Mouse (Mus musculus) liver, embryonic 11.5 days (tissue): Measurements from ENCODE around the gene Ccnd1. TPM values are rescaled to one million over a fixed set of nuclear protein-coding genes. Genes with fewer than 3 reads are reported as not detected.

ENCODE experiments used
- ATAC-seq: fragments of 200-750 bp; cut with Nextera tagmentation; replicated peaks from 2 replicates; pipeline ENCODE4 v1.8.0; 2017; ENCODE audit warnings: moderate number of reproducible peaks, mild to moderate bottlenecking, moderate TSS enrichment, moderate library complexity; ENCODE audit not compliant: low FRiP score
- DNase-seq: peaks from one replicate; pipeline ENCODE4 v3.0.0-alpha.2; 2017; ENCODE audit warnings: low spot score
- H3K27ac ChIP-seq: fragments of 300-500 bp; sonication (generic); 2 replicates; pipeline ENCODE4 v1.5.1; 2014; ENCODE audit warnings: mild to moderate bottlenecking, low read depth, low read length, control low read depth
- H3K27me3 ChIP-seq: fragments of 300-500 bp; sonication (generic); replicated peaks from 2 replicates; pipeline ENCODE4 v1.6.1; 2014; ENCODE audit warnings: low read length, mixed read lengths; ENCODE audit not compliant: control insufficient read depth, insufficient read depth
- H3K36me3 ChIP-seq: fragments of 300-500 bp; sonication (generic); 2 replicates; pipeline ENCODE4 v1.6.1; 2014; ENCODE audit warnings: mild to moderate bottlenecking, low read length, moderate library complexity, mixed read lengths; ENCODE audit not compliant: control insufficient read depth, insufficient read depth
- H3K4me1 ChIP-seq: fragments of 300-500 bp; sonication (generic); replicated peaks from 2 replicates; pipeline ENCODE4 v1.6.1; 2014; ENCODE audit warnings: low read length, mixed read lengths; ENCODE audit not compliant: control insufficient read depth, insufficient read depth
- H3K4me2 ChIP-seq: fragments of 300-500 bp; sonication (generic); 2 replicates; pipeline ENCODE4 v1.6.1; 2014; ENCODE audit warnings: mild to moderate bottlenecking, control low read depth, moderate library complexity
- H3K4me3 ChIP-seq: fragments of 300-500 bp; sonication (generic); 2 replicates; pipeline ENCODE4 v1.5.1; 2014; ENCODE audit warnings: low read depth, low read length, control low read depth
- H3K9ac ChIP-seq: fragments of 300-500 bp; sonication (generic); 2 replicates; pipeline ENCODE4 v1.6.1; 2014; ENCODE audit warnings: low read depth, low read length, control low read depth
- H3K9me3 ChIP-seq: fragments of 300-500 bp; sonication (generic); 2 replicates; pipeline ENCODE4 v1.6.1; 2016; ENCODE audit warnings: low read length, inconsistent platforms, mixed read lengths; ENCODE audit not compliant: control insufficient read depth
- WGBS: fragments of 180-500 bp; shearing (Covaris S2); extraction: QIAGEN DNeasy Blood & Tissue Kit; methylation state at CpG from one replicate; pipeline ENCODE4 v1.1.7; 2014; 5-methylcytosine and 5-hydroxymethylcytosine counted together
- polyA plus RNA-seq: library from polyadenylated mRNA; unstranded; fragments of >200 nt; fragmentation: Nextera tagmentation; extraction: Ambion mirVana; gene quantifications from 2 replicates; pipeline ENCODE4 v1.2.1, GENCODE M21; 2014

Gene Ccnd1
- polyA plus RNA-seq, 1 experiment from 2014 or later: 69.2 TPM

- WGBS: 86% methylated on average over 4 of the region's 4 CpGs
- Histone ChIP-seq H3K4me1 (no peaks in the 10 kb centered on the region; the same call in 1 of the 2 replicates), H3K9ac (no peak overlapping the region), H3K4me2 (no peak overlapping the region), H3K4me3 (no peak overlapping the region), H3K9me3 (no peaks in the 10 kb centered on the region), H3K27me3 (peaks cover 41% of the 10 kb centered on the region), H3K27ac (no peak overlapping the region), H3K36me3 (peaks cover 5% of the 10 kb centered on the region; the same call in 1 of the 2 replicates)
- ATAC-seq: no peak
- DNase-seq: no peak
Observed at GRCm38 (mm10) chr7:144936311-144936880, 3.3 kb downstream of the Ccnd1 start.

DNA sequence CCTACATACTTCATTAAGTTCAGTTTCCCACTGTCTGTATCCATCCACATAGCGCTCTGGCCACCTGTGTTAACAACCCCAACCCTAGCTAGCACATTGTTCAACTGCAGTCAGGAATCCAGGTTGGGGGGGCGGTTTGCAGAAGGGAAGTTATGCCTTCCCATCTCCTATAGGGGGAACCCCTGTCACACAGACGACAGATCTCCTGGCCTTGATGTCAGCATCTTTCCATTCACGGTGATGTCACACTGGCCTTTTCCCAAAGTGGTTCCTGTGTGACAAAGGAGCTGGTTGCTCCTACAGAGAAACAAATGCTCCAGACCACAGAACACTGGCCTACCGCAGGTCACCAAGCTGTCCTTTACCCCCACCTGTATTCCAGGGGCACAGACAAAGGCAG, 4.2 kb downstream of the Ccnd1 start:
- 66% methylated on average over 5 of the region's 5 CpGs for WGBS
- no peak overlapping the region for H3K27ac ChIP-seq
- H3K36me3 ChIP-seq: peaks cover 5% of the 10 kb centered on the region; the same call in 1 of the 2 replicates
- H3K4me2 ChIP-seq: no peak overlapping the region
- ATAC-seq: no peak
- H3K9ac ChIP-seq: no peak overlapping the region
- DNase-seq: no peak
- H3K27me3 ChIP-seq: peaks cover 33% of the 10 kb centered on the region
- no peaks in the 10 kb centered on the region for H3K9me3 ChIP-seq
- no peak overlapping the region for H3K4me3 ChIP-seq
- H3K4me1 ChIP-seq: no peaks in the 10 kb centered on the region; the same call in 1 of the 2 replicates

DNA sequence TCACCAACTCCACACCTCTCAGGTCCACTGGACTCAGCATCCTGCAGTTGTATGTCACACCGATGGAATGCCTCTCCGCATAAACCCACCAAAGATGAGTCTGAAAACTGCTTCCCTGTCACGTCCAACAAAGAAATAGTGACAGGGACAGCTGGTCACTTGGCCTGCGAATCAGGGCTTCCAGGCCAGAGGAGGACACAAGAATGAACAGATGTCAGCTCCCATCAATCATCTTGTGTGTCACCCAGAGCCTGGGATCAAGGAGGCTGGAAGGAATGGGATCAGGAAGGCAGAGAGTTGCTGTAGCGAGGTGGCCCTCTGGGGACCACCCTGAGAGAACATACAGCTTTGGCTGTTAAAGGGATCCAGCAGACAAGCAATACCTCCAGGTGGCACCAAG, 4.8 kb downstream of the Ccnd1 start:
- H3K4me2 ChIP-seq: no peak overlapping the region
- no peak for ATAC-seq
- no peak overlapping the region for H3K27ac ChIP-seq
- WGBS: 82% methylated on average over 5 of the region's 5 CpGs
- no peak overlapping the region for H3K9ac ChIP-seq
- peaks cover 9% of the 10 kb centered on the region; the same call in 1 of the 2 replicates for H3K36me3 ChIP-seq
- no peak overlapping the region for H3K4me3 ChIP-seq
- H3K9me3 ChIP-seq: no peaks in the 10 kb centered on the region
- peaks cover 26% of the 10 kb centered on the region for H3K27me3 ChIP-seq
- no peak for DNase-seq
- H3K4me1 ChIP-seq: no peaks in the 10 kb centered on the region; the same call in 1 of the 2 replicates

DNA sequence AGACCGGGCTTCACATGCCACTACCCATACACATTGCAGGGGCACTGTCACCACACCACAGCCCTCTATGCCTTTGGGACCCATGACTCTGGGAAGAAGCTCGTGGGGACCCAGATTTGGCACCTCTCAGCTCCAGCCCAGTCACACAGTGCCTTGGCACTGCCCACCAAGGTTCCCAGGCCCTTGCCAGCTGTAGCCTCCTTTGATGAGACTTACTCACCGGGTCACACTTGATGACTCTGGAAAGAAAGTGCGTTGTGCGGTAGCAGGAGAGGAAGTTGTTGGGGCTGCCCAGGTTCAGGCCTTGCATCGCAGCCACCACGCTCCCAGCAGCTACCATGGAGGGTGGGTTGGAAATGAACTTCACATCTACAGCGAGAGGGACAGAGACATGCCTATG, 5.9 kb downstream of the Ccnd1 start:
- H3K27ac ChIP-seq: no peak overlapping the region
- H3K4me2 ChIP-seq: no peak overlapping the region
- ATAC-seq (no peak), DNase-seq (no peak)
- H3K4me1 ChIP-seq: no peaks in the 10 kb centered on the region; the same call in 1 of the 2 replicates
- peaks cover 15% of the 10 kb centered on the region for H3K27me3 ChIP-seq
- H3K4me3 ChIP-seq: no peak overlapping the region
- no peak overlapping the region for H3K9ac ChIP-seq
- no peaks in the 10 kb centered on the region for H3K9me3 ChIP-seq
- WGBS: 83% methylated on average over 8 of the region's 8 CpGs
- peaks cover 10% of the 10 kb centered on the region; the same call in 1 of the 2 replicates for H3K36me3 ChIP-seq

- Histone ChIP-seq H3K27me3 (peaks cover 11% of the 10 kb centered on the region), H3K9ac (no peak overlapping the region), H3K4me3 (no peak overlapping the region), H3K27ac (no peak overlapping the region), H3K4me2 (no peak overlapping the region), H3K9me3 (no peaks in the 10 kb centered on the region), H3K4me1 (no peaks in the 10 kb centered on the region; the same call in 1 of the 2 replicates), H3K36me3 (peaks cover 10% of the 10 kb centered on the region; the same call in 1 of the 2 replicates)
- WGBS: 83% methylated on average over 3 of the region's 3 CpGs
- DNase-seq (no peak), ATAC-seq (no peak)
Observed at GRCm38 (mm10) chr7:144933336-144933735, 6.4 kb downstream of the Ccnd1 start.

DNA sequence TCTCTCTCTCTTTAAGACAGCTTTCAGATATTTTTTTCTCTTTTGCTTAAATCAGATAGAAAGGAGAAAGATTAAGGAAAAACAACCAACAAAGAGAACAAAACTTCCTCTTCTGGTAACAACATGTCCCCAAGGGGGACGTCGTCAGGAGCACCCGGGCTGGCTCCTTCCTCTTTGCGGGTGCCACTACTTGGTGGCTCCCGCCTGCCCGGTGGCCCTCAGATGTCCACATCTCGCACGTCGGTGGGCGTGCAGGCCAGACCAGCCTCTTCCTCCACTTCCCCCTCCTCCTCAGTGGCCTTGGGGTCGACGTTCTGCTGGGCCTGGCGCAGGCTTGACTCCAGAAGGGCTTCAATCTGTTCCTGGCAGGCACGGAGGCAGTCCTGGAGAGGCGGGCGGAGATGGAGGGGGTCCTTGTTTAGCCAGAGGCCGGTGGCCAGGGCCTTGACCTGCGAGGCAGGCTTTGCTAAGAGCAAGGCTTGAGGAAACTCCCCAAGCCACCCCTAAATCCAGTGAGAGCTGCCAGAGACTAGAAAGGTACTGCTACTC, 7.3 kb downstream of the Ccnd1 start:
- Histone ChIP-seq H3K27ac (no peak overlapping the region), H3K4me2 (no peak overlapping the region), H3K36me3 (peaks cover 10% of the 10 kb centered on the region; the same call in 1 of the 2 replicates), H3K27me3 (peaks cover 2% of the 10 kb centered on the region; the same call in 1 of the 2 replicates), H3K9ac (no peak overlapping the region), H3K4me3 (no peak overlapping the region), H3K4me1 (peaks cover 2% of the 10 kb centered on the region), H3K9me3 (no peaks in the 10 kb centered on the region)
- ATAC-seq (no peak), DNase-seq (no peak)
- 57% methylated on average over 18 of the region's 18 CpGs for WGBS

- Histone ChIP-seq H3K9me3 (no peaks in the 10 kb centered on the region), H3K9ac (no peak overlapping the region), H3K4me3 (no peak overlapping the region), H3K27ac (no peak overlapping the region), H3K4me2 (no peak overlapping the region), H3K4me1 (peaks cover 2% of the 10 kb centered on the region; the same call in 1 of the 2 replicates), H3K36me3 (peaks cover 10% of the 10 kb centered on the region; the same call in 1 of the 2 replicates), H3K27me3 (no peaks in the 10 kb centered on the region)
- ATAC-seq: no peak
- WGBS: 26% methylated on average over 3 of the region's 3 CpGs
- no peak for DNase-seq
Observed at GRCm38 (mm10) chr7:144931778-144932177, 7.9 kb downstream of the Ccnd1 start.

- WGBS: 76% methylated on average over 5 of the region's 5 CpGs
- H3K9me3 ChIP-seq: no peaks in the 10 kb centered on the region
- no peak overlapping the region for H3K4me3 ChIP-seq
- no peak for ATAC-seq
- peaks cover 4% of the 10 kb centered on the region; the same call in 1 of the 2 replicates for H3K36me3 ChIP-seq
- peaks cover 2% of the 10 kb centered on the region; the same call in 1 of the 2 replicates for H3K4me1 ChIP-seq
- no peaks in the 10 kb centered on the region for H3K27me3 ChIP-seq
- no peak overlapping the region for H3K4me2 ChIP-seq
- no peak overlapping the region for H3K9ac ChIP-seq
- no peak overlapping the region for H3K27ac ChIP-seq
- no peak for DNase-seq
Observed at GRCm38 (mm10) chr7:144929931-144930330, 9.8 kb downstream of the Ccnd1 start.

DNA sequence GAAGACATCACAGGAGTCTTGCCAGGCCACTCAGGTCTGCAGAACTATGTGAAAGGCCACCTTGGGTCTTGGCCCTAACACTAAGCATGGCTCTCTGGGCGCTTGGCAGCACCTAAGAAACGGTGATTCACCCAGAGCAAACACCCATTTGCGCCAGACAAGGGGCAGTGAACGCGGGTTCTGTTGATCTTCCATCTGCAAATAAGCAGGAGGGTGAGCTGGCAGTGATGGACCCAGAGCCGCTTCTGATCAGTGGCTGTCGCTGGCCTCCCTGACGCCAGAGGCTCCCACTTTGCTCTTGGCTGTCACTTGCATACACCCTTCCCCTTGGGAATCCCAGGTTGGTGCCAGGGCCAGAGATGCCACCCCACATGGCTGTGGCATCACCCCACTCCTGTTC, 10.2 kb downstream of the Ccnd1 start:
- no peak for DNase-seq
- 78% methylated on average over 8 of the region's 8 CpGs for WGBS

More for the DNA sequence above, 10.2 kb downstream of the Ccnd1 start:
- H3K4me2 ChIP-seq: no peak overlapping the region
- H3K27ac ChIP-seq: no peak overlapping the region
- no peak for ATAC-seq
- H3K4me1 ChIP-seq: peaks cover 2% of the 10 kb centered on the region; the same call in 1 of the 2 replicates
- no peak overlapping the region for H3K4me3 ChIP-seq
- H3K27me3 ChIP-seq: no peaks in the 10 kb centered on the region
- H3K9ac ChIP-seq: no peak overlapping the region
- H3K36me3 ChIP-seq: peaks cover 4% of the 10 kb centered on the region; the same call in 1 of the 2 replicates
- no peaks in the 10 kb centered on the region for H3K9me3 ChIP-seq
